Mouse (Mus musculus) cerebral cortex, adult 2 months (tissue): ENCODE data around the gene Wipf1.

ENCODE experiments used
- WGBS: fragments of 180-500 bp; shearing (Covaris S2); methylation state at CpG from one replicate; pipeline ENCODE4 v1.1.7; 2018; 5-methylcytosine and 5-hydroxymethylcytosine counted together

Gene Wipf1

GRCm38 (mm10) chr2:73529356-73530330 is at the start of gene Wipf1:
TSS of gene Wipf1 (minus strand) at chr2:73529734.
- 5% methylated on average over 66 of the region's 66 CpGs for WGBS

GRCm38 (mm10) chr2:73579168-73579567 is 49.6 kb upstream of the Wipf1 start:
- 61% methylated on average over 5 of the region's 5 CpGs for WGBS

DNA sequence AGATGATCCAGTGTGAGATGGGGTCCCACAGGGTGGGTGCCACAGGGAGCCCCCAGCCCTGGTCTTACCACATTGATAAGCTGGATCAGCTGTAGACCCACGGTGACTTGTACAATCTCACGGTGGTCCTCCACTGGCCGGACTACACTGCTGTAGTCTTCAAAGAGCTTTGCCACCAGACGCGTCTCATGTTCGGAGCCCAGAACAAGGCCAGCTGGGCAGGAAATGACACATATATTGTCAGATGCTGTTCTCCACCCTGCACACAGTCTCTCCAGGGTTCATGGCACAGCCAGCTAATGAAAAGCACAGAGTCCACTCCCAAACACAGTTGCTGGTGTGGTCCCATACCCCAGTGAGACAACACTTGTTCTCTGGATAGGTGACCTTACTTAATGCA is 44.9 kb upstream of the Wipf1 start:
- WGBS = 83% methylated on average over 6 of the region's 6 CpGs

DNA sequence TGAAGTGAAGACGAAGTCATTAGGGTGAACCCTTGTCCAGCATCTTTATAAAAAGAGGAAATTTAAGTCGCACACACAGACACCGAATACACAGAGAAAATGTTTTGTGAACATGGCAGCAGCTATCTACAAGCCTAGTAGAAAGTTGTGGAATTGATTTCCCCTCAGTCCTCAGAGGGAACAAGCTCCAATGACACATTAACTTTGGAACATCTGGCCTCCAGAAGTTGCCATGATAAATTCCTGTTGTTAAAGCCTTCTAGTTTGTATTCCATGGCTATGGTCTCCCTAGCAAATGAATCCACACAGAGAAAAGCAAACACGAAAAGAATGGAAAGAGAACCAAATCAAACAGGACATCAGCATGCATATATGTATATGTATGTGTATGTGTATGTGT is 44.0 kb upstream of the Wipf1 start:
- WGBS = 75% methylated on average over 4 of the region's 4 CpGs

- 14% methylated on average over 23 of the region's 23 CpGs for WGBS
Observed at GRCm38 (mm10) chr2:73572539-73573372, 43.2 kb upstream of the Wipf1 start.

DNA sequence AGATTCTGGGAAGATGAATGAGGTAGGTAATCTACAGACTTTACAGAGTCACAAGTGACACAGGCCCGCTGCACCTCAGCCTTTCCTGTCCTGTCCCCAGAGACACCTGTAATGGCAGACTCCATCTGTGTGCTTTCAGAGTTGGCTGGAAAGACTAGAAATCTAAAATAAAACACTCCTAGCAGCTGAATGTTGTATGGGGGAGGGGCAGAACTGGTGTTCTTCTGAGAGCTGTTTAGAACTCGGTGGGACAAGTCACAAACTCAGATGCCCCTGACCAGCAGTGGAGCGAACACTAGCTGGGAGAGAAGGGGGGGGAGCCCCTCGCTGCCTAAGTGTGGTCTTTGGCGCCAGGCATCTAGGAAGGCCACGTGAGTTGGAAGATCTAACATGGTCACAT is 42.4 kb upstream of the Wipf1 start:
- WGBS = 52% methylated on average over 6 of the region's 6 CpGs

DNA sequence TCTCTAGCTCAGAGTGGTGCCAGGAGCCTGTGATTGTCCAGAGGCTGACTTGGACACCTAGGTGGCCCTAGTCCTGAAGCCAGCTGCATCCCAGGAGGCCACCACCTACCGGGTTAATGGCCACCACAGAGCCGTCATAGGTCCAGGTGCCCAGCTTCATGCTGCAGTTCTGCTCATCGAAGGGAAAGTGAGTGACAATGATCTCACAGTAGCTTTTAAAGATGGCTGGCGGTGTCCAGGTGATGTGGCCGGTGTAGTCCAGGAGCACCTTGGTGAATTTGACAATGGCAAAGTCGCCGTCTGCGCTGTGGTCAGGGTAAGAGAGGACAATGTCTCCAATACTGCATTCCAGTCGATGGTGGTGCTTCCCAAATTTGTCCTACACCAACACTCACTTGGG is 41.8 kb upstream of the Wipf1 start:
- WGBS = 91% methylated on average over 9 of the region's 9 CpGs

DNA sequence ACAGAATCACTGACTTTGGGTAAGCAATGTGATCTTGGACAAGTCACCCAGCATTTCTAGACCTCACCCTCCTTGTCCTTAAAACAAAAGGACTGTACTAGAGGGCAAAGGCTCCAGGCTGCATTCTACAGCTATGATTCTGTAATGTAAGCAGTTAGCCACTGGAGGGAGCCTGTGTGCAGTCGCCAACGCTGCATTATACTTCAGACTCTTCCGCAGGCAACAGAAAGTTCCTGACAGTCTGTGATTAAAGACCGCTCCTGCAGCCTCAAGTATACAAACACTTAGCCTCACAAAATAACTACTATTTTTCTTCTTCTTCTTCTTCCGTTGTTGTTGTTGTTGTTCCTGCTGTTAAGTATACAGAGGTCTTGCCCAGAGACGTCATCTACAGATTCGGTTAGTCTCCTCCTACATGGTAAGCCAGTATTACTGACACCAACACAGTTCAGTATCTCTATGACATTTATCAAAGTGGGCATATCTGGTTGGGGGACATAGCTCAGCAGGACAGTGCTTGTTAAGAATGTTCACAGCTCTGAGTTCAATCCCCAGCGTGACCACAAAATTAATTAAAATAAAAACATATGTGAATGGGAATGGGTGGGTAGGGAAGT is 37.6 kb upstream of the Wipf1 start:
- WGBS = 10% methylated on average over 8 of the region's 8 CpGs

DNA sequence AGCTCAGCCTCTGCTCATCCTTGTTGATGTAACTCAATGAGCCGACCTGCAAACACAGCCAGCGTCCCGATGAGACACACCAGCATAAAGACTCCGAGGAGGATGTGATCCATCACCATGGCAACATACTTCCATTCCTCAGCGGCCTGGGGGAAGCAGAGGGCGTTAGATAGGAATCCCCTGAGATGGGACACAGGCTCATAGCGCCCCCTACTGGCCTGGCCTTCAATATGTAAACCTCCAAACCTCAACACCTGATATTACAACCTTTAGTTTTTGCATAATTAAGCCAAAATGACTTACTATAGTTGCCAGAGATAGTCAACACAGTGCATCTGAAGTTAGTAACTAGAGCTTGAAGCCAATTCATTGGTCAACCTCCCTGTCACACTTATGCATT is 36.6 kb upstream of the Wipf1 start:
- 1% methylated on average over 7 of the region's 7 CpGs for WGBS

DNA sequence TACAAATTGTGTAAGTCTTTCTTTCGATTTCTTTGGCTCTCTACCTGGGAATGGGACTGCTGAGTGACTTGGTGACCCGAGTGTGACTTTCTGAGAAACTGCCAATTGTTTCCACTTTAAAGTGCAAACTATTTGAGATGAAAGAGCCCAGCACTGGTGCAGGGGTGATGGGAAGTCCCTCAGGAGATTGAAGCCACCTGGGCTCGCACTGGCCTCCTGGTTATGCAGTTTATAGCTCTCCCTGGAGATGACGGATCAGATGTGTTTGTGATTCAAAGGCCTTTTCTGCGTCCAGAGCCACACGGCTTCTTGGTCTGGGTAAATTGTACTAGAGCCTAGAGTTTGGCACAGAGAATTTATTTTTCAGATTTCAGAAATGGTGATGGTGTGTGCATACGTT is 34.2 kb upstream of the Wipf1 start:
- 81% methylated on average over 7 of the region's 7 CpGs for WGBS

- 96% methylated on average over 9 of the region's 9 CpGs for WGBS
Observed at GRCm38 (mm10) chr2:73562656-73563055, 33.1 kb upstream of the Wipf1 start.

- WGBS = 5% methylated on average over 8 of the region's 8 CpGs
Observed at GRCm38 (mm10) chr2:73561665-73562063, 32.1 kb upstream of the Wipf1 start.

- 3% methylated on average over 23 of the region's 23 CpGs for WGBS
Observed at GRCm38 (mm10) chr2:73560899-73561664, 31.5 kb upstream of the Wipf1 start.

DNA sequence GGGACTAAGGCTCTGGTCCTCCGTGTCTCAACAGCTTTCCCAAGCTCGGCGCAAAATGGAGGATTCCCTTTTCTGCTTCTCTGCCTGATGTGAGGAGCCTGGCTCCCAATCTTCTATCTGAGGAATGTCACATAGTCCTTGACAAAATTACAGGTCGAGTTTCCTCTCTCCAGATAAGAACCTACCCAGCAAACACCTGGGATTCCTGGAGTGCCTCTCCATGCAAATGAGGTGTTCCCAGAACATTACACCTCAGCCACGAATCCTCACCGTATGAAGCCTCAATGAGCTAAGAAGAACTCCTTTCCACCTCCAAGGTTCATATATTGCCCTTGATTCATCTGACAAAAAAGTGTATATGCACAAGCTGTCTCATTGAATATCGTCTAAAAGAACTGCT is 30.9 kb upstream of the Wipf1 start:
- WGBS = 60% methylated on average over 7 of the region's 7 CpGs

DNA sequence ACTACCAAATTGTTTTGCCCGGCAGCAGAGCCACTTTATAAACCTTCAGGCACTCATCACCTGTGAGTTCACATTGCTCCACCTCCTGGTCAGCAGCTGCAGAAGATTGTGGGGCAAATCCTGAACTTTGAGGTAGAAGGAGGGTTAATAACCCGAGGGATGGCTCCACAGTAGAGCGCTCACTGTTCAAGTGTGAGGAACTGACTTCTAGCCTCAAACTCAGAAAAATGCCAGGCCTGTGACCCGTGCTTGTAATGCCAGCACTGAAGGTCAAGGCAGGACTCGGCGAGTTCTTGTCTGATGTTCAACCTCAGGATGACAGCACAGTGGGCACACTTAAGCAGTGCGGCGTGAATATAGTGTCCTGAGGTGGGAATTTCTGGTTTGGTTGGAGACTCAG is 28.4 kb upstream of the Wipf1 start:
- WGBS = 88% methylated on average over 8 of the region's 8 CpGs

- WGBS = 97% methylated on average over 3 of the region's 3 CpGs
Observed at GRCm38 (mm10) chr2:73557061-73557460, 27.5 kb upstream of the Wipf1 start.

DNA sequence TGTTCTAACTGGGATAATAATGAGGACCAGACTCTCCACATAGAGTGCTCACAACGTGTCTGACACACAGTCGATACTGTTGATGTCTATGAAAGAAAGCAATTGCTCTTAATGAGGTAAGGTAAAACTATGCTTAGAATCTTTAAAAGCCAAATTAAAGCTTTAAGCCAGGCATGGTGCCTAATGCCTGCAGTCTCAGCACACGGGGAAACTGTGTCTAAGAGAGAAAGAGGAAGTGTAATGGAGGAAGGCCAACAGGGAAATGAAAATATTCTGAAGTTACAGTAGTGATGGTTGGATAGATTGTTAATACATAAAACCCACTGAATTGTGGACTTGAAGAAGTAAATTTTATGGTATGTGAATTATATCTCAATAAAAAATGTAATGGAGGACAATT is 24.9 kb upstream of the Wipf1 start:
- 76% methylated on average over 3 of the region's 3 CpGs for WGBS

DNA sequence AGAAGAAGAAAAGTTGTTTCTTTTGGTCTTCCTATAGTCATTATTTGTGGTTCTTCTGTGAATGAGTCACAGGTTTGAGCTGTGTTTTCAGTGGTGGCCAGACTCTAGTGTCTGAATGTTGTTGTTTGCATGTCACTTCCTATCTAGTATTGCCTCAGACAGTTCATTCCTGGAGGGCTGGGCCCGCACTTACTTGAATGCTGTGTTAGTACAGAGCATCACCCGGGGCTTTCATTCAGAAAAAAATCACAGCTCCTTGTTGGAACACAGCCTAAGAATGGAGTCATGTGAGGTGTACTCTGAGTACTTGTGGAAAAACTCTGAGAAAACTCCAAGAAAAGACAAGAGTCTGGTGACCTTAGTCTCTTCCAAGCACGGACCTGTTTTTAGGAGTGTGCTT is 23.4 kb upstream of the Wipf1 start:
- WGBS = 68% methylated on average over 3 of the region's 3 CpGs

DNA sequence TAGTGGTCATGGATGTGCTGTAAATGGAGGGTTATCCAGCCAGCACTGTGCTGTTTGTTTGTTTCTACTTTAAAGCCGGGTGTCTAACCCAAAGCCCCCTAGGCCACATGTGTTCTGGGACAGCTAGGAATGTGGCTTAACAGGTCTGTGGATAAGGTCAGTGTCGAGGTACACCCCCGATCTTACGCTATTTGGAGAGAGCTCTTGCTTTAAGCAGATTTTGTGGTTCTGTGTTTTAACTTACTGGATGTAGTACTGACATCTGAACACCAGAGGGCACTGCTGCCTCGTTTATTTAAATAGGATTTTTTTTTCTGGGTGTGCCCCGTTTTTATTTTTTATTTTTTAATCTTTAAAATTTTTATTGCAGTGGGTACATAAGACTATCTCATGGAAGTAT is 21.2 kb upstream of the Wipf1 start:
- 13% methylated on average over 6 of the region's 6 CpGs for WGBS

DNA sequence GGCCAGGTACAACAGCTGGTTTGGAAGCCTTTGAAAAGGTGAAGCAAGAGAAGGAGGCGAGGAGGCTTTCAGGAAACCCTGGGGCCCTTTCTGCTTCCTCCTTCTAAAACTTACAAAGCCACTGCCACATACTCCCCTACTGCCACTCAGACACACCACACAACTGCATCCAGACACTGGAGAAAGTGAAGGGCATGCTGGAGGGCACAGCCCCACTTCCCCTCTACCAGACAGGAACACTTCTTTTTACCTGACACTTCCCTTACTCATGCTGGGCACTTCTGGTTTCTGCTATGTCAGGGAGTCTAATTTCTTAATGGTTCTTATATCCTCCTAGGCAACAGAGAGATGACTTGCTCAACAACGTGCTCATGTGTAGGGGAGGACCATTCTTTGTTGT is 19.0 kb upstream of the Wipf1 start:
- WGBS = 83% methylated on average over 2 of the region's 2 CpGs

DNA sequence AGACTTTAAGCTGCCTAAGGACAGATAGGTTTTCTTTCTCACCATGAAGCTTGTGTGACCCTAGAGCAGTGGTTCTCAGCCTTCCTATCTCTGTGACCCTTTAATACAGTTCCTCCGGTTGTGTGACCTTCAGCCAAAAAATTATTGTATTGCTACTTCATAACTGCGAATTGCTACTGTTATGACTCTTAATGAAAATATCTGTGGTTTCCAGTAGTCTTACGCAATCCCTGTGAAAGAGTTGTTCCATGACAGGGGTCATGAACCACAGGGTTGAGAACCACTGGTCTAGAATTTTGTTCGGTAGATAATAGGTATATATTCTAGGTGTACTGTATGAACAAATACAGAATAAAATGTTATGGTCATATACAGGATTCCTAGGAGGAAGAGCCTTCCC is 17.7 kb upstream of the Wipf1 start:
- 93% methylated on average over 4 of the region's 4 CpGs for WGBS

GRCm38 (mm10) chr2:73545556-73545955 is 16.0 kb upstream of the Wipf1 start:
- 89% methylated on average over 2 of the region's 2 CpGs for WGBS
